Mouse (Mus musculus): ENCODE measurements around the gene Alg6.

DNA sequence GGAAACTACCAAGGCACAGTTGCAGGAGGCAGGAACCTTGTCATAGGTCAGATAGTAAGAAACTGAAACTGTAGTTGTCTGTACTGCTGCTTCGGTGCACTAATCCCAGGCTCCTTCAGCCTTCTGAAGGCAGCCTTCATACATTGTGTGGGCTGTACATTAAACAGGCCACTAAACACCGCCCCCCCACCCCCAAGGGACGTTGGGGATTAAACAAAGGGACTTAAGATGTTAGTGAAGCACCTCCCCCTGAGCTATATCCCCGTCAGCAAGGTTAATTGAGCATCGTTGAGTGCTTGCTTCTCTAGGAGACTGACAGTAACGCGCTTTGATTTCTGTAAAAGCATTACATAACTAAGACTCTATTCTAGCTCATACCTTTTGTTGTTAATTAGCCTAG lies 24.4 kb downstream of the Alg6 start:
- TF ChIP-seq CTCF (IDR thresholded peaks at IDR 0.05; ENCODE audit: control insufficient read depth, insufficient read depth, low read length) (no peak), POLR2A (IDR thresholded peaks at IDR 0.05; ENCODE audit: borderline replicate concordance, control insufficient read depth, low read depth, low read length) (no peak)
